Mouse (Mus musculus): ENCODE measurements around the gene Psmb7. TPM values are rescaled to one million over a fixed set of nuclear protein-coding genes. Genes with fewer than 3 reads are reported as not detected.

Gene Psmb7
- total RNA-seq, 2 experiments from 2014 or later, result 231 to 253 TPM

- intact Hi-C loops (cut with DNase I), result loop anchor here (10.0 kb wide), 2 partner anchors 244 to 784 kb away; no protein-coding TSS in a partner anchor
- DNase-seq, result no peak
These were observed 45.5 kb downstream of the Psmb7 start for GRCm38 (mm10) chr2:38598395-38598794.

DNA sequence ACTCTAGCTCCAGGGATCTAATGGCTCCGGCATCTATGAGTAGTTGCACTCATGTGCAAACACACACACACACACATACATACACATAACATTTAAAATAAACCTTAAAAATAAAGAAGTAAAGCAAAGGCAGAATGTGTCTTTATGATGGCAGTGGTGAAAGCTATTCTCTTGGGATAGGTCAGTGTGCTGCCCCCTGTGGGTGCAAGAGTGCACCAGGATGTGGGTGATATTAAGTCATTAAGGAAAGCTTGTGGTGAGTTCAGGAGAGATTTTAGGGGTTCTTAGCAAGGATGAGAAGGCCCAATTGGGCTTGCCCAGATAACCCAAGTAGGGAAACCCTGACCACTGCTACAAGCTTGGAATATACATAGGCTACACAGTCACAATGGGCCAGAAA is 46.0 kb downstream of the Psmb7 start:
- no peak for DNase-seq
- intact Hi-C loops (cut with DNase I), result loop anchor here (10.0 kb wide), 2 partner anchors 243 to 783 kb away; no protein-coding TSS in a partner anchor

DNA sequence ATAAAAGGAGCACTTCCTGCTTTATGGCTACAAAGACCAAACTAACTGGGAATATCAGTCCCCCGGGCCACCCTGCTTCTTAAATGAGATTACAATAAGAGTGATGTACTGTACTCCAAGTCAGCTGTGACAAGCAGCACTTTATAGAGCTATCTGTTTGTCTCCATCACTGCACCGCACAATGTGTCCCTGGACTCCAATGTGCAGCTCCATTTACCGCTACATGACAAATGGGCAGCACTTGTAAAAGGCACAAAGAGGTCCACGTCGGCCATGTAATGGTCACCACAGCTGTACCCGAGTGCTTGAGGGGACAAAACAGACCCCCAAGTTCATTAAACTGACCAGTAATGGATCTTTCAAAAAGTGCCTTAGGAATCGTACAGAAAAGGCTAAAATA is 49.0 kb downstream of the Psmb7 start:
- intact Hi-C loops (cut with DNase I), result loop anchor here (10.0 kb wide), 2 partner anchors 240 to 780 kb away; no protein-coding TSS in a partner anchor
- DNase-seq, result no peak

- no peak for DNase-seq
- intact Hi-C loops (cut with DNase I), result loop anchor here (10.0 kb wide), 2 partner anchors 237 to 777 kb away; no protein-coding TSS in a partner anchor
These were observed 52.0 kb downstream of the Psmb7 start for GRCm38 (mm10) chr2:38591751-38592459.

DNA sequence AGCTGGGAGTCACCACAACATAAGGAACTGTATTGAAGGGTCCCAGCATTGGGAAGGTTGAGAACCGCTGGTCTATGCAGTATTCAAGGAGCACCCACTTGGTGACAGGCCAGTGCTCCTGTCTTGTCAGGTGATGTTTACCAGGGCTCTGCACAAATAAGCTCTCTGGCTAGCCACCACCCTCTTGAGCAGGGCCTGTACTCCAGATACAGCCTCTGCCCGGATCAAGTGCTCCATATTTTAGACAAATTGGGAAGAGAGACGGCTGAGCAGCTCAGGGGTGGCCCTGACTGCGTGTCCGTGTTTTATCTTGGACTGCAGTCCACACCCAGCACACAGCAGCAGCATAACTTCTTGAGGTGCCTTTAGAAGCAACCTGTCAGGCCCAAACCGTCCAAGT is 57.2 kb downstream of the Psmb7 start:
- intact Hi-C loops (cut with DNase I), result no loop called here

GRCm38 (mm10) chr2:38585379-38585736 is 58.5 kb downstream of the Psmb7 start:
- intact Hi-C loops (cut with DNase I), result no loop called here
- no peak for DNase-seq

More for the DNA sequence above, 57.2 kb downstream of the Psmb7 start:
- no peak for DNase-seq

DNA sequence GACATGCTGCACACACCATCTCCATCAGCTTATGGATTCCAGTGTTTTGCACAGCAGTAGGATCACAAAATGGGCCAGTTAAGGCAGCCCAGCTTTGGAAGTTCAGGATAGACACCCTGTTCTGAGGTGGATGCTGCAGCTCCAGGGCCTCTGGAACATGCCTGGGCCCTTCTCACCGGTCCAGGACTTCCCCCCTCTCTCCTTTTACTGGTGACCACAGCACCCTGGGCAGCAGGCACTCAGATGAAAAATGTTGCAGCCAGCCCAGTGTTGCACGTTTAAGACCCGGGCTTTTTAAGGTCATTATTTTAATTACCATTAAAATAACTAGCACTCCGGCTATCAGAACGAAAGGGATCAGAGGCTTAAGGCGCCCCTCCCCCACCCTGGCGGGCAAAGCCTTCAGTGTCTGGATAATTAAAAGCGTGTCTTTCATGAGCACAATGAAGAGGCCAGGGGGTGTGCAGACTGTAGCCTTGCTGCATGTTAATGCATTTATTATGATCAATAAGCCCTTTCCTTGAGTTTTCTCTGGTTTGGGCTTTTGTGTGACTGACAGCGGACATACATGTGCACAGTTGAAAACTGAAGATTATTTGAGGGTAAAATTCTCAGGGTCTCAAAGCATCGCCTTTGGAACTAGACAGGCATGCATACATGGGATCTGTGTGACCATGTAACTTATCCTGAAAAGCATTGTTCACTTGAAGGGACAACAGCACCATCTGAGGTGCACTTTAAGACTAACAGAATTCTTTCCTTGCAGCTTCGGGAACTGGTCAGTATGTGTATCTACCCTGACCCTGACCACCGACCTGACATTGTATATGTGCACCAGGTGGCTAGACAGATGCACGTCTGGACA is 59.1 kb downstream of the Psmb7 start:
- DNase-seq, result peak; percentile 72

DNA sequence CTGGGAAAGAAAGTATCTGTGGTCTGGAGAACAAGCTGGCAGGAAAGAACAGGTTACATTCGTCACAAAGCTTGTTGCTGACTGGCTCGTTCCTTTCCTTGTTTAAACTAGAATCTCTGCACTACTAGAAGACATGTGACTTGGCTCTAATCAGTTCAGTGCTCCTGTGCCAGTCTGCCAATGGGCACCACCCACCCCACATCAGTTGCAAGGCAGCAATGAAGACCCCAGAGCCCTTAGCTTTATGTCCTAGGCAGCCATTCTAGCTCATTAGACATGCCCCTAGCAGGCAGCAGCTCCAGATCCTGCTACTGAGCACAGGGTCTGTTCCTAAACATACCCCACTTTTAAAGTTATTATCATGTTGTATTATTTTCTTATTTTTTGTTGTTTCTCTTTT is 59.9 kb downstream of the Psmb7 start:
- no peak for DNase-seq
- intact Hi-C loops (cut with DNase I), result no loop called here

More for the DNA sequence above, 59.1 kb downstream of the Psmb7 start:
- intact Hi-C loops (cut with DNase I), result no loop called here

DNA sequence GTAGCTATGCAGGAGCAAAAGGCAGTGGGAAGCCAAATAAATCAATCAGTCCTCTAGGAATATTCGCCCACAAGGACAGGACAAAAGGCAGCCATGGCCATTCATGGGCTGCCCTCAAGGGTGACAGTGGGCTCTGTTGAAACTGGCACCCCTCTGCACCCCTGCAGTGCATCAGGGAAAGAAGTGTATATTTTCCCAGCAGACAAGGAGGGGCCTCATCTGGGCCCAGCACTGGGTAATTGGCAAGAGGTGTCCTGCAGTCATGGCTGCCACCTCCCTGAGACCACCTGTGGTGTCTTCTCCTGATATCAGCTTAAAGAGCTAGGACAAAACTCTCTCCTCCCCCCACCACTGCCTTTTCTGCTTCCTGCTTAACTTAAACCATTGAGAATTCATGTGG is 64.4 kb downstream of the Psmb7 start:
- intact Hi-C loops (cut with DNase I), result no loop called here
- DNase-seq, result peak; percentile 70

- intact Hi-C loops (cut with DNase I), result no loop called here
These were observed 65.0 kb downstream of the Psmb7 start for GRCm38 (mm10) chr2:38578602-38579521.

GRCm38 (mm10) chr2:38574697-38575096 is 69.2 kb downstream of the Psmb7 start:
- intact Hi-C loops (cut with DNase I), result no loop called here
- DNase-seq, result no peak

More at GRCm38 (mm10) chr2:38578602-38579521, 65.0 kb downstream of the Psmb7 start:
- peak; percentile 93 for DNase-seq

- intact Hi-C loops (cut with DNase I), result no loop called here
These were observed 71.8 kb downstream of the Psmb7 start for GRCm38 (mm10) chr2:38571971-38572601.

GRCm38 (mm10) chr2:38562596-38562995 is 81.3 kb downstream of the Psmb7 start:
- intact Hi-C loops (cut with DNase I), result no loop called here
- DNase-seq, result no peak

More at GRCm38 (mm10) chr2:38571971-38572601, 71.8 kb downstream of the Psmb7 start:
- DNase-seq, result peak; percentile 68

GRCm38 (mm10) chr2:38560296-38561227 is 83.3 kb downstream of the Psmb7 start:
- intact Hi-C loops (cut with DNase I), result no loop called here
- DNase-seq, result no peak

DNA sequence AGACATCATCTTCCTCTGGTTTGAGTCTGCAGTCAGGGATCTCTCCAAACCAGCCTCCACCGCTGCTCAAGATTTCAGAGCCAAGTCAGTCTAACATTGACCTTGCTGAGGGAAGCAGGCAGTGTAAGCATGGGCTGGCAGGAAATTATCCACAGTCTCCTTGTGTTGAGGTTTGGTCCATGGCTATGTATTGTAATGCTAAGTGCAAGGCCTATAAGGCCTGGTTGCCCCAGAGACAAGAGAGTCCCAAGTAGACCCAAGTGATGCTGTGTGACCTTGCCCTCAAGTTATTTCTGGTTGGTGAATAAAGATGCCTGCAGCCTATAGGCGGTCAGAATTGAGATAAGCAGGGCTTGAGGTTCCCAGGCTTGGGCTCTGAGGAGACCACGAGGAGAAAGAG is 87.2 kb downstream of the Psmb7 start:
- intact Hi-C loops (cut with DNase I), result no loop called here
- DNase-seq, result no peak

- intact Hi-C loops (cut with DNase I), result no loop called here
- DNase-seq, result no peak
These were observed 88.2 kb downstream of the Psmb7 start for GRCm38 (mm10) chr2:38555659-38556058.

DNA sequence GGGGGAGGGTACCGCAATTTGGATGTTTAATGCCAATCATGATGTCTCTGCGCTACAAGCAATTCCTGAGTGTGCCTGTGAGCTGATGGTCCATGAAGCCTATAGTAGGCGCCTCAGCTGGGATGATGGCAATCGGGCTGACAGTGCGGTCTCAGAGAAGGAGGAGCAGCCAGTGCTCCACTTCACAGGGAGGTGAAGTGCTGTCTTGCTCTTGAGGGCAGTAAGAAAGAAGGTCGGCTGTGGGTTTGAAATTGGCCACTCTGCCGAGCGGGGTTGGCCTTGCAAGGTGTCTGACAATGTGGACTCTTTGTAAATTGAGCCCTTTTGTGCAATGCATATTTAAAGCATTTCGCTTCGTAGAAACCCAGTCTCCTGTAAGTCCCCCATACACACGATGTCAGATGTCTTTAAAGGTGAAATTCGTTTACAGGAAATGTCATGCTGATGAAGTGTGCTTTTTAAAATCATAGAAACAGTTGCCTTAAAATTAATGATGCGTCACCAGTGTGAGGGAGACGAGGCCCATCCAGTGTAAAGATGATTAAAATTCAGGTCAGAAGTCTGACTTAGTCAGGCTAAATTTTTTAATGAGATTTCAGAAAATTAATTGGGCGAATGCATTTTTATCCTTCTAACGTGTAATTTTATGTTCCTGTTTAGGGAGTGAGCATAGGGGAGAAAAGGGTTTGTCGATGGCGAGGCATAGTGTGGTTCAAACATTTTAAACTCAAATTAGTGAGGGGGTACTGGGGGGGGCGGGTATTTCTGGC is 89.5 kb downstream of the Psmb7 start:
- DNase-seq, result no peak
- intact Hi-C loops (cut with DNase I), result no loop called here

GRCm38 (mm10) chr2:38552004-38552443 is 91.9 kb downstream of the Psmb7 start:
- no peak for DNase-seq
- intact Hi-C loops (cut with DNase I), result no loop called here
